Mouse (Mus musculus): Measurements from ENCODE around the gene Olfr281.
A peak's percentile ranks its signal among the peaks of the same experiment; 100 is the strongest.

Olfr281 gene

DNA sequence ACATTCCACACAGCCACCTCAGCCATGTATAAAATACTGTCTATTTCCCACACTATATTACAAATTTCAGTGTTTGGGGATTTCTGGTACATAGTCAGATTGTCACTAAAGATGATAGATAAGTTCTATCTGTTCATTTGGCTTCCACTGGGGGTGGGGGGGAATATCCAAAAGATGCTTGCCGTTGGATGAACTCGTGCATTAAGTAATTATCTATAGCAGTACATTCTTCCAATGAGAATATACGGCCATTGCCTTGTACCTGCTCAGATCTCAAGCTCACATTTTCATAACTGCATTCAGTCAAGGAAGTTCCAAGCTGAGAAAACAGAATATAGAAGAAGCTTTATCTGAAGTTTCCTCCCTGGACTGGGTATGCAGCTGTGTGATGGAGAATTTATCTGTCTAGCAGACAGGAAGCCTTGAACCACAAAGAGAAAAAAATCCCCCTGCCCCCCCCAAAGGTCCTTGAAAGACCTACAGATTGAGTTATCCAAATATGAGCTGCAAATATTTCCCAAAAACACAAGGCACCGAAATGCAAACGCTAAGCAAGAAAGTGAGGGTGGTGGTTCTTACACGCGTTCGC lies 34.1 kb downstream of the Olfr281 start:
- DNase-seq (ENCODE audit: low spot score), result no peak

DNA sequence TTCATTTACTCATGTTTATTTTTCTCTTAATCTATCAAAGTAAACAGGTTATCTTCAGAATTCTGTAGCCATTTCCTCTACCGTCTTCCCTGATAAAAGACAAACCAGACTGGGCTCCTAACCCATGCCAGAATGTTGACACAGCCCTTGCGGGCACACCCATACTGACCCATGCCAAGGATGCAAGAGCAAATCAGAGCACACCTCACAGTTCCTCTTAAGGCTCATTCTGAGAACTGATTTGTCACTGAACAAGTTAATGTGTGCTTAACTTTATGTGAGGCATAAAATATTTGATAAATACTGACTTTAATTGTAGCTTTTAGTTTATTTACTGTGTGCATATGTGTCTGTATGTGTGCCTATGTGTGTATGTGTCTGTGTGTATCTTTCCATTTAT lies 38.9 kb downstream of the Olfr281 start:
- DNase-seq (ENCODE audit: low spot score), result no peak

DNA sequence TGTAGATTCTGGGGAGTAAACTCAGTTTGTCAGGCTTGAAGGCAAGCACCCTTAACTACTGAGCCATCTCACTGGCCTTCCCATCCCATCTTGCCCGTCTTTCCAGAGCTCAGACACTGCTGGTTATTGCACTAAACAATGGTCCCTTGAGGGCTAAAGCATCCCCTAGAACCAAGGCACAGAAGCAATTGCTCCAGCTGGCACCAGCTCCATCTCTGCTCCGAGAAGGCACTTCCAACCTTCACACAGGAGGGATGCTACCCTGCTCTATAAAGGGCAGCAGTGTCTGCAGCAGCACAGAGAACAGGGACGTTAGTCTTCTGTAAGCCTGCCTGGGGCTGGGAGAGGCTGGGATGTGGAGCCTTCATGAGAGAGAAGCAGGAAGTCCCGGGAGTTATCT lies 39.7 kb downstream of the Olfr281 start, which contains the start of gene Olfr279:
TSS of gene Olfr279 (plus strand) at position 301 of the 400 bp plus-strand sequence.
- DNase-seq (ENCODE audit: low spot score), result no peak

DNA sequence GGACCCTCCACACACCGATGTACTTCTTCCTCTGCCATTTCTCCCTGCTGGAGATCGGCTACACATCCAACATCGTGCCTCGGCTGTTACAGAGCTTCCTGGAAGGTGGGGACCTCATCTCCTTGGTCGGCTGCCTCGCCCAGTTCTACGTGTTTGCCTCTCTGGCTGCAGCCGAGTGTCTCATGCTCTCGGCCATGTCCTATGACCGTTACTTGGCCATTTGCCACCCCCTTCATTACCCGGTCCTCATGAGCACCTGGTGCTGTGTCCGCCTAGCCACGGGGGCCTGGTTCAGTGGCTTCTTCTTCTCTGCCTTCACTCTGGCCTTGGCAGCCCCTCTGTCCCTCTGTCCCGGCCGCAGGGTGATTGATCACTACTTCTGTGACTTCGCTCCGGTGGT lies 45.2 kb downstream of the Olfr281 start:
- DNase-seq (ENCODE audit: low spot score), result no peak

DNA sequence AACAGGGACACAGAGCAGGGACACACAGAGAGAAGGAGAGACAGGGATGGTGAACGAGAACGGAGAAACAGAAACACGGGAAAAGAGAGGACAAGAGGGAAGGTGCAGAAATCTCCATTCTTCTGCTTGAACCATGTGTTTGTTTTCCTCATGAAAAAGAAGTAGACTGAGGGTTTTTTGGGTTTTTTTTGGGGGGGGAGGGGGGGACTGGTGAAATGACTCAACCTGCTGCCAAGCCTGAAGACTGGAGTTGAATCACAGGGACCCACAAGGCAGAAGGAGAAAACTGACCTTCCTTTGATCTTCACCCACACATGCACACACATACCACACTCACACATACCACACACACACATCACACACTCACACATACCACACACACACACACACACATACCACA lies 50.9 kb downstream of the Olfr281 start:
- no peak for DNase-seq (ENCODE audit: low spot score)

DNA sequence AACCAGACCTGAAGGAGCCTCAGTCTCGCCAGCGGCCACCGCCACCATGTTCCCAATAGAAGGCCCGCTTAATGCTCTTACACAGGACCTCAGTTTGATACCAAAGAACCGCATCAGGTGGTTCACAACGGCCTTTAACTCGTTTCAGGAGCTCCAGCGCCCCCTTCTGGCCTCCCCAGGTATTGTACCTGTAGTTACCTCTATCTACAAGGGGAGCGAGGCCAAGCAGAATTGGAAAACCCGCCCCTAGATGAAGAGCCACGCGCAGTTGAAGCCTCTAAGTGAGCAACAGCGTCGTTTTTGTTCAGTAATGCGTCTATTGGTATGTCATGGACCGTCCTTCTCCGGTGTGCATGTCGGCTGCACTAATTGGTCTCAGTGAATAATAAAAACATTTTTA lies 52.1 kb downstream of the Olfr281 start:
- DNase-seq (ENCODE audit: low spot score), result peak; percentile 61

DNA sequence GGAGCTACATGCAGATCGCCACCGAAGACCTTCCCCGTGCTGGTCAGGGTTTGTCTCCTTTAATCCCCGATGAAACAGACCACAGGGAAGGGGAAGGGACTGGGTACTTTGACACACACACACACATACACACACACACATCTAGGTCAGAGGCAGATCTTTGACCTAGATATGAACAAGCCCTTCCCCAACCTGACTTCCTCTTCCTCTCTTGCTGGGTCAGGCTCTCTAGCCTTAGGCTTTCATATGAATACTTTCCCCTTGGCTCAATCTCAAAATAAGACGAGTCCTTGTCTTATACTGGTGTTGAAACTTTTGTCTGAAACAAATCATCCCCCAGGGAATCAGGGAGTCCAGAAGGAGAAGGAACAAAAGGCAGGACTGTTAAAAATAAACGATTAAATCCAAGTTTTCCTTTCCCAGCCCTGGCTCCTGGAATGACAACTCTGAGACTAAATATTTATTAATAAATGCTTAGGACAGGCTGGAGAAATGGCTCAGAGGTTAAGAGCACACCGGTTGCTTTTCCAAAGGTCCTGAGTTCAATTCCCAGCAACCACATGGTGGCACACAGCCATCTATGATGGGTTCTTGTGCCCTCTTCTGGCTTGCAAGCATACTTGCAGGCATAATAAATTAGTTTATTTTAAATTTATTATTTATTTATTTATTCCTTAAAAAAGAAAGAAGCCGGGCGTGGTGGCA lies 54.0 kb downstream of the Olfr281 start:
- no peak for DNase-seq (ENCODE audit: low spot score)

DNA sequence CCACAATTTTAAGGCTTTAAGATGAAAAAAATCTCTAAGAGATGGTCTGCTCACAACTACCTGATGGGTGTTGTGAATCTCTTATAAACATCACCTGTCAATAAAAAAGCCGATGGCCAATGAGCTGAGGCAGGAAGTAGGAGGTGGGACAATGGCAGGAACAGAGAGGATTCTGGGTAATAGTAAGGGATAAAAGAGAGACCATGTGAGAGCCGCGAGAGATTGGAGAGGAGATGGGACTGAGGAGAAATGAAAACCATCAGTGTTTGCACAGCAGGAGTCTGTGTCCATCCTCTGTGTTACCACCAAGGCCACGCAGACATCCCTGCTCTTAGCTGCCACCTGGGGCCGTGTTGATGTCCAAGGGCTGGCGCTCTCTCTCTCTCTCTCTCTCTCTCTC lies 54.9 kb downstream of the Olfr281 start:
- DNase-seq (ENCODE audit: low spot score), result no peak

DNA sequence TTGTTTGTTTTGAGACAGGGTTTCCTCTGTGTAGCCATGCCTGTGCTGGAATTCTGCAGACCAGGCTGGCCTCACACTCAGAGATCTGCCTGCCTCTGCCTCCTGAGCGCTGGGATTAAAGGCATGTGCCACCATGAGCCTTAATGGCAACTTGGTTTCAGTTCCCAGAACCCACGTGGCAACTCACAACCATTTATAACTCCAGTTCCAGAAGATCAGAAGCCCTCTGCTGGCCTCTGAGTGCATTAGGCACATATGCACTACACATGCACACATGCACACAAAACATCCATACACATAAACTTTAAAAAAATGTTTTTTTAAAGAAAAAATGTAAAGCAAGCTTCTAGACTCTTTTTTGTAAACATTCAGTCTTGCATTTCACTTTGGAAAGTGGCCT lies 57.0 kb downstream of the Olfr281 start:
- no peak for DNase-seq (ENCODE audit: low spot score)

Measured in ovary, postnatal 14 days (tissue).